22 mouse cellular contexts compared by ENCODE assay signal in the genomic region with DNA sequence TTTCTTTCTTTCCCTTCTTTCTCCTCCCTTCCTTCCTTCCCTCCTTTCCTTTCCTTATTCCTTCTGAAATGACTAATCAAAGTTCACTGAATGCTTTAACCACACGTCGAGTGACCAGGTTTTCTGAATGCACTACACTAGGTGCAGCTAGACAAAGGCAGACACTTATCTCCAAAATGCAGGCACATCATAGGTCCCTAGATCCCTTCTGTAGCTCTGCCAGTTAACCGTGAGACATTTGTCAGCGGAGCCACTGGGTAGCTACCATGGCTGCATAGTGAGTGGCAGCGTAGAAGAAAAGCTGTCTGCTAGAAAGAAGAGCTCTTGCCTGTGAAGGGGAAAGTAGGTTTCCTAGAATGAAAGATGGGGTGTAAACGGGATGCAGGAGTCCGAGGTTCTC.
"Had no signal": no experiment of that assay in that cellular context is flagged by ENCODE, and none has a peak within 500 bp of the region (broad histone marks: within the 10 kb centered on the region; RNA-seq: fewer than 3 reads in every experiment).

No protein-coding gene starts in this region.

- H3K9me3 ChIP-seq: heart, embryonic 10.5 days; heart, embryonic 12.5 days; heart, embryonic 15.5 days; hindbrain, embryonic 10.5 days; hindbrain, embryonic 12.5 days; intestine, embryonic 15.5 days; liver, embryonic 12.5 days; liver, embryonic 15.5 days had no signal

- H3K36me3 ChIP-seq: heart, embryonic 10.5 days; heart, embryonic 12.5 days; heart, embryonic 15.5 days; hindbrain, embryonic 10.5 days; hindbrain, embryonic 12.5 days; intestine, embryonic 15.5 days; liver, embryonic 12.5 days; liver, embryonic 15.5 days had no signal

- H3K27me3 ChIP-seq: heart, embryonic 12.5 days; heart, embryonic 15.5 days; hindbrain, embryonic 12.5 days; intestine, embryonic 15.5 days had no signal

- H3K4me3 ChIP-seq: heart, adult 2 months; heart, embryonic 10.5 days; heart, embryonic 12.5 days; heart, embryonic 15.5 days; hindbrain, embryonic 10.5 days; hindbrain, embryonic 12.5 days; intestine, embryonic 15.5 days; layer of hippocampus, adult 2 months; left cerebral cortex, adult 2 months; liver, embryonic 12.5 days; liver, embryonic 15.5 days had no signal

- H3K27ac ChIP-seq: heart, adult 2 months; heart, embryonic 10.5 days; heart, embryonic 15.5 days; hindbrain, embryonic 10.5 days; hindbrain, embryonic 12.5 days; hindbrain, embryonic 14.5 days; intestine, embryonic 15.5 days; layer of hippocampus, adult 2 months; left cerebral cortex, adult 2 months; liver, embryonic 12.5 days; liver, embryonic 15.5 days had no signal

- ATAC-seq: hindbrain, embryonic 16.5 days; inflammation-experienced regulatory T-cells, adult 6 months; intestine, embryonic 15.5 days; intestine, postnatal 0 days; liver, embryonic 12.5 days had no signal

- H3K9ac ChIP-seq: heart, embryonic 12.5 days; heart, embryonic 15.5 days; hindbrain, embryonic 12.5 days; hindbrain, embryonic 14.5 days; intestine, embryonic 15.5 days; liver, embryonic 12.5 days; liver, embryonic 15.5 days had no signal

- H3K4me2 ChIP-seq: heart, embryonic 12.5 days; heart, embryonic 15.5 days; hindbrain, embryonic 12.5 days; hindbrain, embryonic 14.5 days; intestine, embryonic 15.5 days; liver, embryonic 12.5 days; liver, embryonic 15.5 days had no signal

- H3K4me1 ChIP-seq: intestine, embryonic 15.5 days had no signal

- DNase-seq: gastrocnemius, postnatal 14 days; gastrocnemius, postnatal 36 days; heart, adult 2 months; heart, postnatal 4 days; kidney, adult 18-20 months; kidney, adult 8-10 months; kidney, postnatal 25 days; kidney, postnatal 4 days had no signal
